Mouse (Mus musculus) liver, adult 2 months (tissue): ENCODE results near the gene Mrpl11. TPM values are rescaled to one million over a fixed set of nuclear protein-coding genes. Genes with fewer than 3 reads are reported as not detected.

Experiments used
- DNase-seq: peaks from one replicate; pipeline ENCODE4 v3.0.0-alpha.2; 2011; ENCODE audit warnings: low read depth, low spot score; ENCODE audit errors: extremely low read depth
- H3K27ac ChIP-seq: fragments of 200-500 bp; replicated peaks from 2 replicates; pipeline ENCODE4 v1.5.1; 2012; ENCODE audit warnings: low read depth, mild to moderate bottlenecking, control low read depth, inconsistent platforms, low read length; ENCODE audit not compliant: insufficient read depth
- H3K27me3 ChIP-seq: fragments of 200-500 bp; 2 replicates; pipeline ENCODE4 v1.6.1; 2012; ENCODE audit warnings: mild to moderate bottlenecking, moderate library complexity, low read length, inconsistent platforms; ENCODE audit not compliant: control insufficient read depth, insufficient read depth
- H3K36me3 ChIP-seq: fragments of 200-500 bp; 2 replicates; pipeline ENCODE4 v1.6.1; 2012; ENCODE audit warnings: low read length, inconsistent platforms; ENCODE audit not compliant: control insufficient read depth, insufficient read depth
- H3K4me1 ChIP-seq: fragments of 200-500 bp; 2 replicates; pipeline ENCODE4 v1.6.1; 2011; ENCODE audit warnings: low read length; ENCODE audit not compliant: control insufficient read depth, insufficient read depth
- H3K4me3 ChIP-seq: fragments of 200-500 bp; 2 replicates; pipeline ENCODE4 v1.5.1; 2011; ENCODE audit warnings: low read depth, mild to moderate bottlenecking, control low read depth, low read length, moderate library complexity; ENCODE audit not compliant: insufficient read depth
- H3K79me2 ChIP-seq: fragments of 200-500 bp; 2 replicates; pipeline ENCODE4 v1.6.1; 2012; ENCODE audit warnings: inconsistent platforms, mild to moderate bottlenecking, low read length, moderate library complexity; ENCODE audit not compliant: control insufficient read depth, insufficient read depth
- H3K9ac ChIP-seq: fragments of 200-500 bp; 2 replicates; pipeline ENCODE4 v1.6.1; 2012; ENCODE audit warnings: low read depth, mild to moderate bottlenecking, control low read depth, inconsistent platforms, low read length
- CTCF ChIP-seq: fragments of 200-500 bp; IDR thresholded peaks from 2 replicates; pipeline ENCODE4 v1.5.1; 2011; ENCODE audit warnings: low read depth, low read length, control low read depth
- POLR2A ChIP-seq: fragments of 200-500 bp; IDR thresholded peaks from 2 replicates; pipeline ENCODE4 v1.6.1; 2011; ENCODE audit warnings: low read length, control low read depth; ENCODE audit not compliant: insufficient read depth; ENCODE audit errors: extremely low read depth
- WGBS: fragments of 180-500 bp; shearing (Covaris S2); methylation state at CpG from one replicate; pipeline ENCODE4 v1.1.7; 2018; 5-methylcytosine and 5-hydroxymethylcytosine counted together
- polyA plus RNA-seq: library from polyadenylated mRNA; depleted of rRNA; stranded (reverse); fragments of >200 nt; gene quantifications from 2 replicates; pipeline ENCODE4 v1.2.3, GENCODE M21; 2012
- total RNA-seq: library from RNA; depleted of rRNA; stranded (reverse); fragments of >200 nt; gene quantifications from 2 replicates; pipeline ENCODE4 v1.2.3, GENCODE M21; 2014

Mrpl11 gene
- total and polyA plus RNA-seq, 2 experiments, result 27.6 to 40.0 TPM

- H3K27me3 ChIP-seq, result peaks cover 6% of the 10 kb centered on the region; the same call in 1 of the 2 replicates
- no peak overlapping the region for H3K4me3 ChIP-seq
- DNase-seq, result no peak
- TF ChIP-seq POLR2A, result no peak
- H3K36me3 ChIP-seq, result no peaks in the 10 kb centered on the region
- no peaks in the 10 kb centered on the region for H3K4me1 ChIP-seq
- WGBS, result 28% methylated on average over 47 of the region's 47 CpGs
- H3K79me2 ChIP-seq, result no peaks in the 10 kb centered on the region
- no peak overlapping the region for H3K27ac ChIP-seq
- H3K9ac ChIP-seq, result no peak overlapping the region
These were observed 27.7 kb downstream of the Mrpl11 start for GRCm38 (mm10) chr19:4989434-4990255.

GRCm38 (mm10) chr19:4990256-4990625 is 28.3 kb downstream of the Mrpl11 start, which contains the start of gene Npas4:
TSS of gene Npas4 (minus strand) at chr19:4990316.
- DNase-seq, result no peak
- WGBS, result 29% methylated on average over 4 of the region's 4 CpGs
- H3K4me1 ChIP-seq, result no peaks in the 10 kb centered on the region
- no peak within 1 kb of the TSS for H3K9ac ChIP-seq
- no peak within 1 kb of the TSS for H3K27ac ChIP-seq
- peaks cover 6% of the 10 kb centered on the region; the same call in 1 of the 2 replicates for H3K27me3 ChIP-seq
- no peaks in the 10 kb centered on the region for H3K79me2 ChIP-seq
- H3K36me3 ChIP-seq, result no peaks in the 10 kb centered on the region
- TF ChIP-seq CTCF, result no peak
- no peak for TF ChIP-seq POLR2A
- H3K4me3 ChIP-seq, result no peak within 1 kb of the TSS

- Histone ChIP-seq H3K27me3 (peaks cover 6% of the 10 kb centered on the region; the same call in 1 of the 2 replicates), H3K27ac (no peak overlapping the region), H3K4me1 (no peaks in the 10 kb centered on the region), H3K36me3 (no peaks in the 10 kb centered on the region), H3K4me3 (no peak overlapping the region), H3K9ac (no peak overlapping the region), H3K79me2 (no peaks in the 10 kb centered on the region)
- no peak for DNase-seq
- no peak for TF ChIP-seq POLR2A
- TF ChIP-seq CTCF, result no peak
- WGBS, result 5% methylated on average over 22 of the region's 22 CpGs
These were observed 28.8 kb downstream of the Mrpl11 start for GRCm38 (mm10) chr19:4990716-4991115.

- Histone ChIP-seq H3K27ac (no peak overlapping the region), H3K9ac (no peak overlapping the region), H3K4me3 (no peak overlapping the region), H3K27me3 (peaks cover 6% of the 10 kb centered on the region; the same call in 1 of the 2 replicates), H3K4me1 (no peaks in the 10 kb centered on the region), H3K79me2 (no peaks in the 10 kb centered on the region), H3K36me3 (no peaks in the 10 kb centered on the region)
- DNase-seq, result no peak
- 17% methylated on average over 8 of the region's 8 CpGs for WGBS
- TF ChIP-seq CTCF (no peak), POLR2A (no peak)
These were observed 30.4 kb downstream of the Mrpl11 start for GRCm38 (mm10) chr19:4992371-4992770.

GRCm38 (mm10) chr19:4992904-4993303 is 31.0 kb downstream of the Mrpl11 start:
- Histone ChIP-seq H3K79me2 (no peaks in the 10 kb centered on the region), H3K4me3 (no peak overlapping the region), H3K27me3 (peaks cover 6% of the 10 kb centered on the region; the same call in 1 of the 2 replicates), H3K36me3 (no peaks in the 10 kb centered on the region), H3K27ac (no peak overlapping the region), H3K4me1 (no peaks in the 10 kb centered on the region), H3K9ac (no peak overlapping the region)
- DNase-seq, result no peak
- 8% methylated on average over 9 of the region's 9 CpGs for WGBS
- TF ChIP-seq CTCF (no peak), POLR2A (no peak)

- no peak overlapping the region for H3K27ac ChIP-seq
- H3K79me2 ChIP-seq, result no peaks in the 10 kb centered on the region
- no peak overlapping the region for H3K4me3 ChIP-seq
- H3K9ac ChIP-seq, result no peak overlapping the region
- H3K36me3 ChIP-seq, result no peaks in the 10 kb centered on the region
- H3K27me3 ChIP-seq, result peaks cover 11% of the 10 kb centered on the region
- TF ChIP-seq POLR2A, result no peak
- no peak for TF ChIP-seq CTCF
- WGBS, result 66% methylated on average over 5 of the region's 5 CpGs
- no peak for DNase-seq
- no peaks in the 10 kb centered on the region for H3K4me1 ChIP-seq
These were observed 32.1 kb downstream of the Mrpl11 start for GRCm38 (mm10) chr19:4994043-4994442.
